Mouse (Mus musculus) MEL (cell line): Measurements from ENCODE around the gene Rab3c. TPM values are rescaled to one million over a fixed set of nuclear protein-coding genes. Genes with fewer than 3 reads are reported as not detected.

ENCODE experiments used
- DNase-seq: peaks from one replicate; pipeline ENCODE4 v3.0.0; 2011; ENCODE audit warnings: low read depth, low spot score
- H3K27ac ChIP-seq: 2 replicates; pipeline ENCODE4 v1.5.1; 2012; ENCODE audit warnings: low read depth, mild to moderate bottlenecking, control low read depth, low read length, moderate library complexity; ENCODE audit not compliant: control insufficient read depth
- H3K27me3 ChIP-seq, 2 experiments: fragments of 150-350 bp in 1 of 2; sonication (generic) in 1 of 2; 2 replicates each; pipeline ENCODE4 v1.6.1; 2012; ENCODE audit warnings: low read length in 2 of 2, mild to moderate bottlenecking in 2 of 2, improper control_type of control experiment in 1 of 2, moderate library complexity in 1 of 2; ENCODE audit not compliant: insufficient read depth in 2 of 2, control insufficient read depth in 1 of 2
- H3K36me3 ChIP-seq, 2 experiments: 2 replicates each; pipeline ENCODE4 v1.6.1; 2012 to 2014; ENCODE audit warnings: low read length in 2 of 2, improper control_type of control experiment in 1 of 2, inconsistent platforms in 1 of 2, mild to moderate bottlenecking in 1 of 2; ENCODE audit not compliant: insufficient read depth in 2 of 2, control insufficient read depth in 1 of 2
- H3K4me1 ChIP-seq, 2 experiments: fragments of 150-350 bp in 1 of 2; sonication (generic) in 1 of 2; 2 replicates each; pipeline ENCODE4 v1.6.1; 2012; ENCODE audit warnings: low read length in 2 of 2, improper control_type of control experiment in 1 of 2, mild to moderate bottlenecking in 1 of 2; ENCODE audit not compliant: insufficient read depth in 2 of 2, control insufficient read depth in 1 of 2
- H3K4me3 ChIP-seq, 2 experiments: fragments of 150-350 bp in 1 of 2; sonication (generic) in 1 of 2; 2 replicates each; pipeline ENCODE4 v1.5.1; 2012; ENCODE audit warnings: low read depth in 2 of 2, low read length in 2 of 2, mild to moderate bottlenecking in 2 of 2, moderate library complexity in 2 of 2, control low read depth in 1 of 2, improper control_type of control experiment in 1 of 2; ENCODE audit not compliant: control insufficient read depth in 1 of 2, insufficient read depth in 1 of 2
- H3K79me2 ChIP-seq: 2 replicates; pipeline ENCODE4 v1.6.1; 2012; ENCODE audit warnings: mild to moderate bottlenecking, low read length, moderate library complexity; ENCODE audit not compliant: control insufficient read depth, poor library complexity, insufficient read depth
- H3K9ac ChIP-seq: 2 replicates; pipeline ENCODE4 v1.6.1; 2012; ENCODE audit warnings: low read depth, mild to moderate bottlenecking, control low read depth, low read length, moderate library complexity; ENCODE audit not compliant: control insufficient read depth, poor library complexity, severe bottlenecking
- H3K9me3 ChIP-seq: fragments of 150-350 bp; sonication (generic); replicated peaks from 2 replicates; pipeline ENCODE4 v1.6.1; 2012; ENCODE audit warnings: mild to moderate bottlenecking, low read length, improper control_type of control experiment, moderate library complexity; ENCODE audit not compliant: insufficient read depth
- BHLHE40 ChIP-seq: IDR thresholded peaks from 2 replicates; pipeline ENCODE4 v1.6.1; 2012; ENCODE audit warnings: low read depth, mild to moderate bottlenecking, inconsistent platforms, low read length, improper control_type of control experiment, borderline replicate concordance
- CHD1 ChIP-seq: IDR thresholded peaks from 2 replicates; pipeline ENCODE4 v1.6.1; 2012; ENCODE audit warnings: low read depth, mild to moderate bottlenecking, inconsistent platforms, low read length, improper control_type of control experiment
- CTCF ChIP-seq, 3 experiments: IDR thresholded peaks in 2 of 3; conservative IDR thresholded peaks in 1 of 3; 2 replicates each; pipeline ENCODE4 v1.5.1; 2011 to 2012; ENCODE audit warnings: low read length in 3 of 3, low read depth in 2 of 3, mild to moderate bottlenecking in 2 of 3, improper control_type of control experiment in 1 of 3, inconsistent platforms in 1 of 3, mixed read lengths in 1 of 3, moderate library complexity in 1 of 3; ENCODE audit not compliant: control insufficient read depth in 1 of 3, insufficient read depth in 1 of 3, poor library complexity in 1 of 3, severe bottlenecking in 1 of 3
- E2F4 ChIP-seq: IDR thresholded peaks from 2 replicates; pipeline ENCODE4 v1.6.1; 2011; ENCODE audit warnings: low read depth, low read length, improper control_type of control experiment, borderline replicate concordance
- ELF1 ChIP-seq: IDR thresholded peaks from 2 replicates; pipeline ENCODE4 v1.6.1; 2014; ENCODE audit warnings: low read depth, mild to moderate bottlenecking, inconsistent platforms, low read length, improper control_type of control experiment, moderate library complexity
- ETS1 ChIP-seq: IDR thresholded peaks from 2 replicates; pipeline ENCODE4 v1.6.1; 2012; ENCODE audit warnings: low read depth, mild to moderate bottlenecking, inconsistent platforms, low read length, improper control_type of control experiment, moderate library complexity
- GABPA ChIP-seq: IDR thresholded peaks from 2 replicates; pipeline ENCODE4 v1.6.1; 2012; ENCODE audit warnings: low read depth, mild to moderate bottlenecking, inconsistent platforms, low read length, improper control_type of control experiment, moderate library complexity
- HCFC1 ChIP-seq: IDR thresholded peaks from 2 replicates; pipeline ENCODE4 v1.6.1; 2012; ENCODE audit warnings: low read depth, mild to moderate bottlenecking, inconsistent platforms, low read length, improper control_type of control experiment, moderate library complexity
- KAT2A ChIP-seq: conservative IDR thresholded peaks from 2 replicates; pipeline ENCODE4 v1.6.1; 2012; ENCODE audit warnings: low read depth, low read length, improper control_type of control experiment, inconsistent platforms
- MAFK ChIP-seq: IDR thresholded peaks from 2 replicates; pipeline ENCODE4 v1.6.1; 2011; ENCODE audit warnings: low read depth, mild to moderate bottlenecking, low read length, improper control_type of control experiment, borderline replicate concordance
- MEF2A ChIP-seq: IDR thresholded peaks from 2 replicates; pipeline ENCODE4 v1.6.1; 2014; ENCODE audit warnings: low read depth, mild to moderate bottlenecking, inconsistent platforms, low read length, improper control_type of control experiment; ENCODE audit not compliant: poor library complexity, insufficient replicate concordance, severe bottlenecking; ENCODE audit errors: extremely low read depth
- POLR2AphosphoS2 ChIP-seq: IDR thresholded peaks from 2 replicates; pipeline ENCODE4 v1.6.1; 2011; ENCODE audit warnings: low read length, improper control_type of control experiment
- POLR2AphosphoS5 ChIP-seq: IDR thresholded peaks from 2 replicates; pipeline ENCODE4 v1.6.1; 2012; ENCODE audit warnings: low read depth, borderline replicate concordance, mild to moderate bottlenecking, inconsistent platforms, low read length, moderate library complexity, mixed read lengths
- RAD21 ChIP-seq: IDR thresholded peaks from 2 replicates; pipeline ENCODE4 v1.6.1; 2011; ENCODE audit warnings: mild to moderate bottlenecking, low read depth, low read length, improper control_type of control experiment
- RCOR1 ChIP-seq: IDR thresholded peaks from 2 replicates; pipeline ENCODE4 v1.6.1; 2012; ENCODE audit warnings: low read depth, mild to moderate bottlenecking, inconsistent platforms, low read length, improper control_type of control experiment
- SIN3A ChIP-seq: IDR thresholded peaks from 2 replicates; pipeline ENCODE4 v1.6.1; 2012; ENCODE audit warnings: low read length, improper control_type of control experiment, inconsistent platforms
- SMC3 ChIP-seq: IDR thresholded peaks from 2 replicates; pipeline ENCODE4 v1.6.1; 2011; ENCODE audit warnings: low read depth, low read length, improper control_type of control experiment
- TAL1 ChIP-seq: IDR thresholded peaks from 2 replicates; pipeline ENCODE4 v1.6.1; 2012; ENCODE audit warnings: mild to moderate bottlenecking, inconsistent platforms, low read length, moderate library complexity, mixed read lengths
- TBP ChIP-seq: IDR thresholded peaks from 2 replicates; pipeline ENCODE4 v1.8.0; 2011; ENCODE audit warnings: low read depth, low read length, improper control_type of control experiment
- UBTF ChIP-seq: IDR thresholded peaks from 2 replicates; pipeline ENCODE4 v1.6.1; 2012; ENCODE audit warnings: low read depth, mild to moderate bottlenecking, inconsistent platforms, low read length, improper control_type of control experiment, moderate library complexity, borderline replicate concordance; ENCODE audit not compliant: insufficient read depth
- USF1 ChIP-seq: IDR thresholded peaks from 2 replicates; pipeline ENCODE4 v1.6.1; 2014; ENCODE audit warnings: low read depth, mild to moderate bottlenecking, inconsistent platforms, low read length, improper control_type of control experiment, moderate library complexity
- USF2 ChIP-seq, 2 experiments: IDR thresholded peaks; 2 replicates each; pipeline ENCODE4 v1.6.1; 2011 to 2012; ENCODE audit warnings: improper control_type of control experiment in 2 of 2, low read length in 2 of 2, borderline replicate concordance in 1 of 2, inconsistent platforms in 1 of 2, low read depth in 1 of 2, mild to moderate bottlenecking in 1 of 2; ENCODE audit not compliant: insufficient read depth in 1 of 2
- ZC3H11A ChIP-seq: IDR thresholded peaks from 2 replicates; pipeline ENCODE4 v1.6.1; 2012; ENCODE audit warnings: low read depth, mild to moderate bottlenecking, inconsistent platforms, low read length, improper control_type of control experiment
- ZKSCAN1 ChIP-seq: IDR thresholded peaks from 2 replicates; pipeline ENCODE4 v1.6.1; 2012; ENCODE audit warnings: low read depth, mild to moderate bottlenecking, inconsistent platforms, low read length, improper control_type of control experiment, moderate library complexity
- ZMIZ1 ChIP-seq: IDR thresholded peaks from 2 replicates; pipeline ENCODE4 v1.6.1; 2012; ENCODE audit warnings: low read depth, mild to moderate bottlenecking, inconsistent platforms, low read length, improper control_type of control experiment, moderate library complexity
- ZNF384 ChIP-seq: IDR thresholded peaks from 2 replicates; pipeline ENCODE4 v1.6.1; 2012; ENCODE audit warnings: low read depth, mild to moderate bottlenecking, inconsistent platforms, low read length, improper control_type of control experiment
- polyA plus RNA-seq, 2 experiments: library from polyadenylated mRNA; stranded (reverse) in 1 of 2; unstranded in 1 of 2; fragments of >175 nt in 1 of 2; fragments of >200 nt in 1 of 2; gene quantifications; 2 replicates each; pipeline versions ENCODE4 v1.2.1 to v1.2.4; 2012; ENCODE audit warnings: low replicate concordance in 2 of 2, low read depth in 1 of 2; ENCODE audit not compliant: insufficient read length in 2 of 2, insufficient read depth in 1 of 2, missing spikeins in 1 of 2
- total RNA-seq: library from RNA; depleted of rRNA; stranded (reverse); fragments of 300-350 nt; gene quantifications from 2 replicates; pipeline ENCODE4 v1.2.3, GENCODE M21; 2012

Rab3c gene
- total and polyA plus RNA-seq, 3 experiments = not detected

GRCm38 (mm10) chr13:110233364-110233763 lies 47.4 kb downstream of the Rab3c start:
- Histone ChIP-seq H3K36me3 (no peaks in the 10 kb centered on the region), H3K9ac (no peak overlapping the region), H3K27me3 (no peaks in the 10 kb centered on the region), H3K27ac (no peak overlapping the region), H3K79me2 (no peaks in the 10 kb centered on the region), H3K9me3 (no peaks in the 10 kb centered on the region), H3K4me1 (no peaks in the 10 kb centered on the region), H3K4me3 (no peak overlapping the region)
- DNase-seq = no peak
- no peak for TF ChIP-seq UBTF
- no peak for TF ChIP-seq CTCF (IDR thresholded peaks at IDR 0.05 in 2 of 3, conservative IDR thresholded peaks at IDR 0.05 in 1 of 3; ENCODE audit: control insufficient read depth in 1 of 3, insufficient read depth in 1 of 3, low read depth in 2 of 3, low read length in 3 of 3, poor library complexity in 1 of 3, severe bottlenecking in 1 of 3)
- TF ChIP-seq E2F4 = no peak
- TF ChIP-seq USF1 = no peak
- no peak for TF ChIP-seq ZMIZ1
- TF ChIP-seq ZNF384 = no peak
- no peak for TF ChIP-seq TBP
- no peak for TF ChIP-seq ZC3H11A
- TF ChIP-seq MAFK = no peak
- TF ChIP-seq HCFC1 = no peak
- no peak for TF ChIP-seq RAD21
- no peak for TF ChIP-seq KAT2A
- no peak for TF ChIP-seq ZKSCAN1
- TF ChIP-seq ETS1 = no peak
- TF ChIP-seq RCOR1 = no peak

GRCm38 (mm10) chr13:110231086-110231688 lies 49.6 kb downstream of the Rab3c start:
- no peak overlapping the region for H3K9ac ChIP-seq
- no peak overlapping the region for H3K4me3 ChIP-seq
- no peaks in the 10 kb centered on the region for H3K9me3 ChIP-seq
- no peak overlapping the region for H3K27ac ChIP-seq
- DNase-seq = no peak
- H3K4me1 ChIP-seq = no peaks in the 10 kb centered on the region
- H3K27me3 ChIP-seq = no peaks in the 10 kb centered on the region
- no peaks in the 10 kb centered on the region for H3K36me3 ChIP-seq
- H3K79me2 ChIP-seq = no peaks in the 10 kb centered on the region
- no peak for TF ChIP-seq ELF1
- TF ChIP-seq TBP = no peak
- TF ChIP-seq MAFK = no peak
- no peak for TF ChIP-seq POLR2AphosphoS5
- no peak for TF ChIP-seq E2F4
- TF ChIP-seq CHD1 = no peak
- TF ChIP-seq TAL1 = no peak
- TF ChIP-seq SMC3 = no peak
- TF ChIP-seq KAT2A = no peak
- no peak for TF ChIP-seq USF2 (IDR thresholded peaks at IDR 0.05; ENCODE audit: borderline replicate concordance in 1 of 2, insufficient read depth in 1 of 2, low read depth in 1 of 2, low read length in 2 of 2)
- no peak for TF ChIP-seq MEF2A
- no peak for TF ChIP-seq ZKSCAN1
- TF ChIP-seq POLR2AphosphoS2 = no peak
- TF ChIP-seq GABPA = no peak
- no peak for TF ChIP-seq SIN3A
- TF ChIP-seq BHLHE40 = no peak
- no peak for TF ChIP-seq ZMIZ1
